Mouse (Mus musculus) bone marrow, adult 2 months (tissue): ENCODE results near the gene Stpg1.

Experiments
- CTCF ChIP-seq: fragments of 200-500 bp; IDR thresholded peaks from 2 replicates; pipeline ENCODE4 v1.5.1; 2011; ENCODE audit warnings: low read length, control low read depth; ENCODE audit not compliant: control insufficient read depth, insufficient read depth
- POLR2A ChIP-seq: fragments of 200-500 bp; IDR thresholded peaks from 2 replicates; pipeline ENCODE4 v1.6.1; 2011; ENCODE audit warnings: low read depth, mild to moderate bottlenecking, control low read depth, low read length, borderline replicate concordance; ENCODE audit not compliant: control insufficient read depth

GRCm38 (mm10) chr4:135581222-135581910 is 86.8 kb downstream of the Stpg1 start:
- no peak for TF ChIP-seq POLR2A
- no peak for TF ChIP-seq CTCF
